Mouse (Mus musculus) spleen, postnatal 14 days (tissue): ENCODE measurements around the gene Sptlc2.
A peak's percentile ranks its signal among the peaks of the same experiment; 100 is the strongest.

Source experiments
- DNase-seq, 2 experiments: peaks; one replicate each; pipeline ENCODE4 v3.0.0; 2021 to 2022; ENCODE audit warnings: low spot score in 2 of 2

Gene Sptlc2

GRCm38 (mm10) chr12:87397126-87397525 is 9.0 kb upstream of the Sptlc2 start:
- DNase-seq: no peak

GRCm38 (mm10) chr12:87394316-87394715 is 6.2 kb upstream of the Sptlc2 start:
- no peak for DNase-seq

GRCm38 (mm10) chr12:87393447-87394145 is 5.4 kb upstream of the Sptlc2 start:
- DNase-seq: no peak

- DNase-seq: no peak
Measured at GRCm38 (mm10) chr12:87391355-87391754, 3.2 kb upstream of the Sptlc2 start.

- no peak for DNase-seq
Measured at GRCm38 (mm10) chr12:87389231-87389630, 1.1 kb upstream of the Sptlc2 start.

- peak in 1 of 2 experiments; percentile 8 for DNase-seq
Measured at GRCm38 (mm10) chr12:87387171-87388121, 709 bp downstream of the Sptlc2 start.

GRCm38 (mm10) chr12:87385051-87385450 is 3.1 kb downstream of the Sptlc2 start:
- DNase-seq: no peak

GRCm38 (mm10) chr12:87381380-87381682 is 6.8 kb downstream of the Sptlc2 start:
- no peak for DNase-seq

- DNase-seq: no peak
Measured at GRCm38 (mm10) chr12:87380586-87381379, 7.4 kb downstream of the Sptlc2 start.

GRCm38 (mm10) chr12:87379496-87379895 is 8.7 kb downstream of the Sptlc2 start:
- DNase-seq: no peak

- DNase-seq: no peak
Measured at GRCm38 (mm10) chr12:87374159-87374558, 14.0 kb downstream of the Sptlc2 start.

- no peak for DNase-seq
Measured at GRCm38 (mm10) chr12:87369319-87369718, 18.8 kb downstream of the Sptlc2 start.

GRCm38 (mm10) chr12:87368092-87368491 is 20.1 kb downstream of the Sptlc2 start:
- no peak for DNase-seq

- no peak for DNase-seq
Measured at GRCm38 (mm10) chr12:87365676-87366075, 22.5 kb downstream of the Sptlc2 start.

- no peak for DNase-seq
Measured at GRCm38 (mm10) chr12:87362111-87362510, 26.0 kb downstream of the Sptlc2 start.

- no peak for DNase-seq
Measured at GRCm38 (mm10) chr12:87348029-87348428, 40.1 kb downstream of the Sptlc2 start.

GRCm38 (mm10) chr12:87347511-87347910 is 40.6 kb downstream of the Sptlc2 start:
- no peak for DNase-seq

- no peak for DNase-seq
Measured at GRCm38 (mm10) chr12:87343084-87343605, 45.0 kb downstream of the Sptlc2 start.

- DNase-seq: no peak
Measured at GRCm38 (mm10) chr12:87338082-87338481, 50.1 kb downstream of the Sptlc2 start.

- no peak for DNase-seq
Measured at GRCm38 (mm10) chr12:87334886-87335285, 53.3 kb downstream of the Sptlc2 start.

GRCm38 (mm10) chr12:87333794-87334193 is 54.4 kb downstream of the Sptlc2 start:
- no peak for DNase-seq

- no peak for DNase-seq
Measured at GRCm38 (mm10) chr12:87332511-87332910, 55.6 kb downstream of the Sptlc2 start.
